Mouse (Mus musculus) lung, embryonic 15.5 days (tissue): ENCODE data around the gene Abhd2. TPM values are rescaled to one million over a fixed set of nuclear protein-coding genes. Genes with fewer than 3 reads are reported as not detected.

Experiments
- ATAC-seq: fragments of 200-750 bp; cut with Nextera tagmentation; 2 replicates; pipeline ENCODE4 v1.8.0; 2017; ENCODE audit warnings: moderate number of reproducible peaks, borderline replicate concordance; ENCODE audit not compliant: low FRiP score, low TSS enrichment; ENCODE audit errors: extremely low read depth
- H3K27ac ChIP-seq: fragments of 300-500 bp; sonication (generic); 2 replicates; pipeline ENCODE4 v1.5.1; 2015; ENCODE audit warnings: moderate library complexity, mild to moderate bottlenecking, inconsistent platforms
- H3K27me3 ChIP-seq: fragments of 300-500 bp; sonication (generic); 2 replicates; pipeline ENCODE4 v1.6.1; 2015; ENCODE audit warnings: inconsistent platforms
- H3K36me3 ChIP-seq: fragments of 300-500 bp; sonication (generic); 2 replicates; pipeline ENCODE4 v1.6.1; 2015; ENCODE audit warnings: inconsistent platforms
- H3K4me1 ChIP-seq: fragments of 300-500 bp; sonication (generic); 2 replicates; pipeline ENCODE4 v1.6.1; 2015; ENCODE audit warnings: inconsistent platforms
- H3K4me2 ChIP-seq: fragments of 300-500 bp; sonication (generic); 2 replicates; pipeline ENCODE4 v1.6.1; 2015; ENCODE audit warnings: inconsistent platforms, mild to moderate bottlenecking, moderate library complexity
- H3K4me3 ChIP-seq: fragments of 300-500 bp; sonication (generic); 2 replicates; pipeline ENCODE4 v1.5.1; 2015; ENCODE audit warnings: mild to moderate bottlenecking, inconsistent platforms
- H3K9ac ChIP-seq: fragments of 300-500 bp; sonication (generic); 2 replicates; pipeline ENCODE4 v1.6.1; 2015; ENCODE audit warnings: inconsistent platforms
- H3K9me3 ChIP-seq: fragments of 300-500 bp; sonication (generic); 2 replicates; pipeline ENCODE4 v1.6.1; 2016; ENCODE audit warnings: inconsistent platforms
- WGBS: fragments of 180-500 bp; shearing (Covaris S2); methylation state at CpG from one replicate; pipeline ENCODE4 v1.1.7; 2015; 5-methylcytosine and 5-hydroxymethylcytosine counted together
- polyA plus RNA-seq: library from polyadenylated mRNA; unstranded; fragments of >200 nt; fragmentation: Nextera tagmentation; extraction: Ambion mirVana; gene quantifications from 2 replicates; pipeline ENCODE4 v1.2.1, GENCODE M21; 2015

Abhd2 gene
- polyA plus RNA-seq, 1 experiment from 2014 or later: 17.1 TPM

DNA sequence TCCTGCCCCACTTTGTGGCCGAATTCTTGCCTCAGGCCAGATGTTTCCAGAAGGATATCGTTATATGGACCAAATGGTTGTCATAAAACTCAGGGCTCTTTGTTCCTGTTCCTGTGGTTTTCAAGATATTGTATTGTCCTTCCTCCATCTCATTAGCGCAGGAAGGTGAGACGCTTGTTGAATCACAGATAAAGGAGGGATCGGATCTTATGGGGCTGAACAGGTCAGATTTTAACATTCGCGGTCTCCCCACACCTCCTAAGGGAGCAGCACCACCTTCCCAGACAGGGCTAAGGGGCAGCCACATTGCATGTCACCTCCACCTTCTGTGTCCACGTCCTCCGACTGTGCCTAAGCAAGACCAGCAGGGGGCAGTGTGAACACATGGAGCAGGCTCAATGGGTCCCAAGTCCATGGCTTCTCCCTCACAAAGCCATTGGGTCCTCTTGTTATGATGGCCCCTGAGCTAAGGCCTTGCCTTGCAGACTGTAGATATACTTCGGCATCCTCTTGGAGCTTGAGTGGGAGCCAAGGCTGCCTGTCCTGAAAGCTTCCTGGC is 98.4 kb downstream of the Abhd2 start:
- no peaks in the 10 kb centered on the region for H3K27me3 ChIP-seq
- H3K36me3 ChIP-seq: no peaks in the 10 kb centered on the region
- H3K4me3 ChIP-seq: no peak overlapping the region
- H3K9me3 ChIP-seq: no peaks in the 10 kb centered on the region
- H3K4me2 ChIP-seq: no peak overlapping the region
- no peaks in the 10 kb centered on the region for H3K4me1 ChIP-seq
- H3K9ac ChIP-seq: no peak overlapping the region
- no peak overlapping the region for H3K27ac ChIP-seq
- WGBS: 37% methylated on average over 10 of the region's 10 CpGs
- ATAC-seq: peak; percentile 76

- Histone ChIP-seq H3K36me3 (no peaks in the 10 kb centered on the region), H3K4me2 (no peak overlapping the region), H3K27ac (no peak overlapping the region), H3K27me3 (no peaks in the 10 kb centered on the region), H3K9me3 (no peaks in the 10 kb centered on the region), H3K9ac (no peak overlapping the region), H3K4me1 (no peaks in the 10 kb centered on the region), H3K4me3 (no peak overlapping the region)
- no peak for ATAC-seq
Observed at GRCm38 (mm10) chr7:79374017-79374416, 101.0 kb downstream of the Abhd2 start.

DNA sequence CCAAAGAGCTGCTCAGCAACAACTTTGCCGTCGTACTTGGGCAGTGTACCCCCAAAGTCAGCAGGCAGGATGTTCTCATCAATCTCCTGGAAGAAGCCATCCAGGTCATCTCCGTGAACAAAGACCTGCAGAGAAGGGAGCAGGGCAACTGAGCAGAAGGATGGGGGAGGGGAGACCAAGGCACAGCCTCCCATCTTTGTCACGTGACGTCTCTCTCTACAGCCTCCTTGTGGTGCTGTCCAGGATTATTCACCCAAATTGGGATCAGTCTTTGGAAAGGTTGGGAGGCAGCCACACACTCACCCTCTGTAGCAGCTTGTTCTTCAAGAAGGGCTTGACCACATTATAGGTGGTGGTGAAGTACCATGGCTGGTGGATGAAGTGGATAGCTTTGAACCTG is 102.6 kb downstream of the Abhd2 start:
- Histone ChIP-seq H3K4me3 (no peak overlapping the region), H3K27me3 (no peaks in the 10 kb centered on the region), H3K36me3 (no peaks in the 10 kb centered on the region), H3K9ac (no peak overlapping the region), H3K4me2 (no peak overlapping the region), H3K27ac (no peak overlapping the region), H3K4me1 (no peaks in the 10 kb centered on the region), H3K9me3 (no peaks in the 10 kb centered on the region)
- ATAC-seq: no peak
- 64% methylated on average over 5 of the region's 5 CpGs for WGBS

DNA sequence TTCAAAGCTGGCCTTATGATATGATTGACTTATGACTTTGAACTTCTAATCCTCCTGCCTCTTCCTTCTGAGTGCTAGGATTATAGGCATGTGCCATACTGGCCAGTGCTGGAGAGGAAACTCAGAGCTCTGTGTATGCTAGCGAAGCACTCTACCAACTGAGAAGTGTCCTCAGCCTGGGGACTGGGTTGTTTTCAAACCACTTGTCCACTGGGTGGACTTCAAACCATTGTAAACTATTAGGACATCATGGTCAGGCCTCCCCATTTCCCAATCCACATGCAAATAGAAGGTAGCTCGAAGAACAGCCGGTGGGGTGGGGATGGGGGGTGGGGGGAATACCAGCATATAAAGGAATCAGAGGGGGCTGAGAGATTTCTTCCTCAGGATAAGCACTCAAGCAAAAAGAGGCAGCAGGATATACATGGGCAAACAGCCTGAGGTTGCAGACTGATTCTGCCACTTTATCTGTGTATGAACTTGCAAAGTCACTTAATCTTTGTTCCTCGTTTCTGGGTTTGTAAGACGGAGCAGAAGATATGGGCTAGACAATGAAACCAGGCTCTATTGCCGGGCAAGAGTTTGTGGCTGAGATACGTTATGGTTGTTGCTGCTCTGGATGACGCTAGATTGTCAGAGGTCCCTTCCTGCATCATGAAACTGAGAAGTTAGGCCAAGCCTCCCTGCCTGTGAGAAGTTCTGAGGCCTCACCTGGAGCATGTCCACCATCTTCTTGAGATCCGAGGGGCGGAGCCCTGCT is 103.7 kb downstream of the Abhd2 start:
- Histone ChIP-seq H3K4me2 (no peak overlapping the region), H3K36me3 (no peaks in the 10 kb centered on the region), H3K9ac (no peak overlapping the region), H3K9me3 (no peaks in the 10 kb centered on the region), H3K4me3 (no peak overlapping the region), H3K4me1 (no peaks in the 10 kb centered on the region), H3K27me3 (no peaks in the 10 kb centered on the region), H3K27ac (no peak overlapping the region)
- no peak for ATAC-seq
- 78% methylated on average over 10 of the region's 10 CpGs for WGBS

- H3K36me3 ChIP-seq: no peaks in the 10 kb centered on the region
- peaks cover 3% of the 10 kb centered on the region; the same call in 1 of the 2 replicates for H3K4me1 ChIP-seq
- no peak within 1 kb of the TSS for H3K4me3 ChIP-seq
- ATAC-seq: no peak
- H3K9me3 ChIP-seq: no peaks in the 10 kb centered on the region
- H3K4me2 ChIP-seq: no peak within 1 kb of the TSS
- H3K9ac ChIP-seq: no peak within 1 kb of the TSS
- no peaks in the 10 kb centered on the region for H3K27me3 ChIP-seq
- no peak within 1 kb of the TSS for H3K27ac ChIP-seq
- 68% methylated on average over 16 of the region's 16 CpGs for WGBS
Observed at GRCm38 (mm10) chr7:79386422-79387133, 113.6 kb downstream of the Abhd2 start, which contains the start of gene Rlbp1. Gene Rlbp1, minus strand, starts transcription at chr7:79387048.

GRCm38 (mm10) chr7:79387140-79387539 is 114.1 kb downstream of the Abhd2 start:
- no peaks in the 10 kb centered on the region for H3K27me3 ChIP-seq
- no peak overlapping the region for H3K27ac ChIP-seq
- peaks cover 4% of the 10 kb centered on the region; the same call in 1 of the 2 replicates for H3K4me1 ChIP-seq
- no peak for ATAC-seq
- no peaks in the 10 kb centered on the region for H3K9me3 ChIP-seq
- no peak overlapping the region for H3K4me2 ChIP-seq
- H3K36me3 ChIP-seq: no peaks in the 10 kb centered on the region
- no peak overlapping the region for H3K4me3 ChIP-seq
- no peak overlapping the region for H3K9ac ChIP-seq
- 73% methylated on average over 8 of the region's 8 CpGs for WGBS

DNA sequence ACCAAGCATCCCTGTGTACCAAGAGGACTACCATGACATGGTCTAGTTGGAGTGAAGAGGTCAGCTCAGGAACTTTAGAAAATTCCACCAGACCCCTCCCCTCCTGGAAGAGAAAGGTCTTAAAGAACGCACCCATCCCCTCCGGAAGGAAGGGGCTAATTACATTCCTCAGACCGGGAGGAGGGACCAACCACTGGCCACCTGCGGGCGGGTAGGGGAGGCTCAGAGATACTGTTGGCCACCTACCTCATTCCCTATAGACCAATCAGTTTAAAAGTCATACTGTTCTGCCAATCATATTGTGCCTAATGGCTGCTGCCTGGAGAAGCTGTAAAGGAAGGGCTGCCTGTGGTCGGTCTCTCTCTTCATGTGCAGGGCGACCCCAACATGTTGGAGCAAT is 115.0 kb downstream of the Abhd2 start:
- H3K27me3 ChIP-seq: no peaks in the 10 kb centered on the region
- H3K4me1 ChIP-seq: peaks cover 10% of the 10 kb centered on the region; the same call in 1 of the 2 replicates
- no peaks in the 10 kb centered on the region for H3K36me3 ChIP-seq
- H3K4me3 ChIP-seq: no peak overlapping the region
- no peak overlapping the region for H3K4me2 ChIP-seq
- no peaks in the 10 kb centered on the region for H3K9me3 ChIP-seq
- ATAC-seq: no peak
- WGBS: 43% methylated on average over 7 of the region's 7 CpGs
- H3K27ac ChIP-seq: no peak overlapping the region
- H3K9ac ChIP-seq: no peak overlapping the region

- H3K4me1 ChIP-seq: peaks cover 10% of the 10 kb centered on the region; the same call in 1 of the 2 replicates
- WGBS: 58% methylated on average over 7 of the region's 7 CpGs
- H3K27me3 ChIP-seq: no peaks in the 10 kb centered on the region
- no peak overlapping the region for H3K4me2 ChIP-seq
- H3K9ac ChIP-seq: no peak overlapping the region
- H3K27ac ChIP-seq: no peak overlapping the region
- no peak overlapping the region for H3K4me3 ChIP-seq
- ATAC-seq: no peak
- H3K36me3 ChIP-seq: no peaks in the 10 kb centered on the region
- no peaks in the 10 kb centered on the region for H3K9me3 ChIP-seq
Observed at GRCm38 (mm10) chr7:79388671-79389206, 115.7 kb downstream of the Abhd2 start.

DNA sequence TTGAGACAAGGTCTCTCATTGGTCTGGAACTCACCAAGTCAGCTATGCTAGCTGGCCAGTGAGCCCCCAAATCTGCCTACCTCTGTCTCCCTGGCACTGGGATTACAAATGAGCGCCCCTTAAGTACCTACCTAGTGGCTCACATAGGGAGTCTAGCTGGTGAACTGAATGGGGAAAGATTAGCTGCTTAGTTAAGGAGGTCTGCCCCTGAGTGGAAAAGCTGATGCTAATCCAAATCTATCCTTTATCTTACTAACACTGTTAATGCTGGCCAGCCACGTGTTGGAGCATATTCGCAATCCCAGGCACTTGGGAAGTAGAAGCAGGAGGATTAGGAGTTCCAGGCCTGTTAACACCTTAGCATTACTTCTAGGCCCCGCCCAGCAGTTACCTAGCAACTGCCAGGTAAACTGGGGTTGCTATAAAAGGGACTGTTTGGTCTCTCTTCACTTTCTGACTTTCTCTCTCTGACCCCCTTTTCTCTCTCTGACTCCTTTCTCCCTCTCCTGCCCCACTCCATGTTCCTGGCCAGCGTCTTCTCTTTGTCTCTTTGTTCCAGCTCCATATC is 117.2 kb downstream of the Abhd2 start:
- H3K4me1 ChIP-seq: peaks cover 10% of the 10 kb centered on the region; the same call in 1 of the 2 replicates
- no peak overlapping the region for H3K27ac ChIP-seq
- H3K27me3 ChIP-seq: no peaks in the 10 kb centered on the region
- H3K9ac ChIP-seq: no peak overlapping the region
- 62% methylated on average over 5 of the region's 5 CpGs for WGBS
- H3K36me3 ChIP-seq: no peaks in the 10 kb centered on the region
- no peaks in the 10 kb centered on the region for H3K9me3 ChIP-seq
- no peak overlapping the region for H3K4me3 ChIP-seq
- no peak overlapping the region for H3K4me2 ChIP-seq
- no peak for ATAC-seq

GRCm38 (mm10) chr7:79391471-79391870 is 118.5 kb downstream of the Abhd2 start:
- ATAC-seq: no peak
- H3K4me3 ChIP-seq: peak overlapping the region; percentile 87
- H3K9ac ChIP-seq: peak overlapping the region; percentile 80
- H3K9me3 ChIP-seq: no peaks in the 10 kb centered on the region
- no peaks in the 10 kb centered on the region for H3K36me3 ChIP-seq
- H3K4me1 ChIP-seq: peaks cover 10% of the 10 kb centered on the region; the same call in 1 of the 2 replicates
- H3K27me3 ChIP-seq: no peaks in the 10 kb centered on the region
- H3K4me2 ChIP-seq: peak overlapping the region; percentile 96
- H3K27ac ChIP-seq: peak overlapping the region; percentile 90
- whole genome bisulfite sequencing: 2% methylated on average over 3 of the region's 3 CpGs

- WGBS: under 1% methylated on average over 44 of the region's 44 CpGs
- peak within 1 kb of the TSS; percentile 90 for H3K27ac ChIP-seq
- peak within 1 kb of the TSS; percentile 96 for H3K4me2 ChIP-seq
- H3K9ac ChIP-seq: peak within 1 kb of the TSS; percentile 80
- peaks cover 10% of the 10 kb centered on the region; the same call in 1 of the 2 replicates for H3K4me1 ChIP-seq
- H3K9me3 ChIP-seq: no peaks in the 10 kb centered on the region
- peak within 1 kb of the TSS; percentile 87 for H3K4me3 ChIP-seq
- no peaks in the 10 kb centered on the region for H3K27me3 ChIP-seq
- ATAC-seq: peak; percentile 93
- no peaks in the 10 kb centered on the region for H3K36me3 ChIP-seq
Observed at GRCm38 (mm10) chr7:79391883-79392649, 119.1 kb downstream of the Abhd2 start, which contains the start of gene Fanci. Gene Fanci, plus strand, starts transcription at chr7:79391929.
